Mouse (Mus musculus): Measurements from ENCODE around the gene Hcar2.

- TF ChIP-seq CTCF (IDR thresholded peaks at IDR 0.05; ENCODE audit: control insufficient read depth, insufficient read depth, insufficient replicate concordance, low read depth, low read length) (no peak), POLR2A (IDR thresholded peaks at IDR 0.05; ENCODE audit: control insufficient read depth, low read depth, low read length) (no peak)
Measured at GRCm38 (mm10) chr5:123886365-123886764, 21.1 kb upstream of the Hcar2 start.
